Mouse (Mus musculus) embryonic facial prominence, embryonic 10.5 days (tissue): ENCODE results near the gene Fam155a. TPM values are rescaled to one million over a fixed set of nuclear protein-coding genes. Genes with fewer than 3 reads are reported as not detected.

Source experiments
- DNase-seq: peaks from one replicate; pipeline ENCODE4 v3.0.0-alpha.2; 2017; ENCODE audit warnings: low spot score
- H3K27ac ChIP-seq: fragments of 300-500 bp; sonication (generic); replicated peaks from 2 replicates; pipeline ENCODE4 v1.5.1; 2016; ENCODE audit warnings: mild to moderate bottlenecking
- H3K27me3 ChIP-seq: fragments of 300-500 bp; sonication (generic); replicated peaks from 2 replicates; pipeline ENCODE4 v1.6.1; 2016; ENCODE audit warnings: low read depth, mild to moderate bottlenecking; ENCODE audit not compliant: poor library complexity, severe bottlenecking
- H3K36me3 ChIP-seq: fragments of 300-500 bp; sonication (generic); replicated peaks from 2 replicates; pipeline ENCODE4 v1.6.1; 2016; ENCODE audit warnings: mild to moderate bottlenecking, moderate library complexity
- H3K4me1 ChIP-seq: fragments of 300-500 bp; sonication (generic); 2 replicates; pipeline ENCODE4 v1.6.1; 2016
- H3K4me3 ChIP-seq: fragments of 300-500 bp; sonication (generic); 2 replicates; pipeline ENCODE4 v1.5.1; 2016; ENCODE audit warnings: mild to moderate bottlenecking, moderate library complexity
- H3K9me3 ChIP-seq: fragments of 300-500 bp; sonication (generic); 2 replicates; pipeline ENCODE4 v1.6.1; 2016; ENCODE audit warnings: mild to moderate bottlenecking
- WGBS: fragments of 180-500 bp; shearing (Covaris S2); methylation state at CpG from one replicate; pipeline ENCODE4 v1.1.7; 2016; 5-methylcytosine and 5-hydroxymethylcytosine counted together
- microRNA-seq: library from miRNA; unstranded; fragments of <30 nt; microRNA quantifications from one replicate; pipeline ENCODE4, GENCODE M21; 2017
- polyA plus RNA-seq: library from polyadenylated mRNA; unstranded; fragments of >200 nt; fragmentation: Nextera tagmentation; extraction: Ambion mirVana; gene quantifications from 2 replicates; pipeline ENCODE4 v1.2.1, GENCODE M21; 2016

Gene Fam155a
- polyA plus RNA-seq, 1 experiment from 2014 or later = 0.64 TPM

GRCm38 (mm10) chr8:9167995-9168394, 603.0 kb downstream of the Fam155a start:
- Histone ChIP-seq H3K27me3 (no peaks in the 10 kb centered on the region), H3K4me1 (peaks cover 8% of the 10 kb centered on the region), H3K4me3 (no peak overlapping the region), H3K36me3 (no peaks in the 10 kb centered on the region), H3K9me3 (no peaks in the 10 kb centered on the region), H3K27ac (no peak overlapping the region)
- 80% methylated on average over 10 of the region's 10 CpGs for WGBS
- no peak for DNase-seq

GRCm38 (mm10) chr8:9161606-9162005, 609.4 kb downstream of the Fam155a start:
- Histone ChIP-seq H3K4me3 (no peak overlapping the region), H3K4me1 (peaks cover 28% of the 10 kb centered on the region), H3K27me3 (no peaks in the 10 kb centered on the region), H3K36me3 (no peaks in the 10 kb centered on the region), H3K27ac (no peak overlapping the region), H3K9me3 (no peaks in the 10 kb centered on the region)
- no peak for DNase-seq
- 92% methylated on average over 4 of the region's 4 CpGs for WGBS

DNA sequence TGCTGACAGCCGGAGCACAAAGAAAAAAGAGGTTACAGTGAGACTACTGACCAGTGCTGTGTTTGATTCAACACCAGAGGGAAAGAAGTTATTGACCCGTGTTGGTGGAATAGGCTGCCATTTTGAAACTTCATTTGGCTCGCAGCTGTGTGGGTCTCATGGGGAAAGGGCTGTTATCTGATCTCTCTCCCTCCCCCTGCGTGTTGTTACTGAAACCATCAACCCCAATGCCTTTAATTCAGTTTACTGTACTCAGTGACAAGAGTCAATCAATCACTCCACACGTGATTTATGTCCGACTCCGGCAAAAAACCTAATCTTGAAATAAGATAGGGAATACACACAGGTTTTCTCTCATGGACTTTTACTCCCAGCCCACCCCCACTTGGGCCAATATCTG, 611.6 kb downstream of the Fam155a start:
- Histone ChIP-seq H3K4me3 (no peak overlapping the region), H3K9me3 (no peaks in the 10 kb centered on the region), H3K4me1 (peaks cover 28% of the 10 kb centered on the region), H3K36me3 (no peaks in the 10 kb centered on the region), H3K27ac (no peak overlapping the region), H3K27me3 (no peaks in the 10 kb centered on the region)
- 72% methylated on average over 7 of the region's 7 CpGs for WGBS
- no peak for DNase-seq

DNA sequence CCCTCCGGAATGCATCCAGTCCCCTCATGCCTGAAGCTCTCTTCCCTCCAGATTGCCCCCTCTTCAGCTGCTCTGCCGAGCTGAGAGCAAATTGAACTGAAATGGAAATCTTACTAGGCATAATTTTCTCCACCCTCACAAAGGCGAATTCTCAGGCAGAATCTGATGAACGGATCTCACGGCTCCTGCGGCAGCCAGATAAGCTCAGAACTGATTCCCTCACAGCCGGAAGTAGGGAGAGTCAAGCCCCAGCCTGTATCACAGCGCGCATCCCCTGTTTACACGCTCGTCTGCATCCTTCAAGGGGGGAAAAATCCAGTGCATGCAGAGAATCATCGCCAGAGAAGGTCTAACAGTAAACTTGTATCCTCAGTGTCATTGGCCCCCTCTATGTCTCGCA, 612.3 kb downstream of the Fam155a start:
- Histone ChIP-seq H3K4me1 (peaks cover 28% of the 10 kb centered on the region), H3K27me3 (no peaks in the 10 kb centered on the region), H3K4me3 (no peak overlapping the region), H3K9me3 (no peaks in the 10 kb centered on the region), H3K27ac (peak overlapping the region; percentile 44), H3K36me3 (no peaks in the 10 kb centered on the region)
- 69% methylated on average over 13 of the region's 13 CpGs for whole genome bisulfite sequencing
- peak; percentile 17 for DNase-seq

DNA sequence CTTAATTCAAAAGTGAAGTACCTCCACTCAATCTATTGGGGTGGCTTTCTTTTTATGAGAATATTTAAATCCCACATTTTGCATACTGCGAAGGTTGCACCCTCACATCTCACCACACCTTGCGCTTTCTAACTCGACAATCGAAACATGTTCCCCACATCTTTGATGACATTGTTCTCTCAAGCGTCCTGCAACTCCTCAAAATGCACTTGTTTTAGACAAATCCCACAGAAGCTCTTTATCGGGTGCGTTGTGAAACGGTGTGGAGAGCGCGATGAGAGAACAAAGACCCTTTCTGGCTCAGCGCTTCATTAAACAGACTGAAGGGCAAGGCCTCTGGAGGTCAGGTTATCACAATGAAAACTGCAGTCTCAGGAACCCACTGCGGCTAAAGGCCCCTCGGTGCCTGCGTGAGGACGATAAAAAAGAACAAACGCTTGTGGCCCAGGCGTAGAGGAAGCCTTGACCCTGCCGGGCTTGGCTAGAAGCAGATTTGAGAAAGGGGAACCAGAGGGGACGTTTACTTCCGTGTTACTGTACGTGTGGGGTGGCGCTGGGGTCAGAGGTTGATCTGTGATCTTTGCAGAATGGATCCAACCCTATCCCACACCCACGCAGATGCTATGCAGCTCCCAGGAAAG, 613.7 kb downstream of the Fam155a start:
- Histone ChIP-seq H3K4me3 (no peak overlapping the region), H3K4me1 (peaks cover 28% of the 10 kb centered on the region), H3K9me3 (no peaks in the 10 kb centered on the region), H3K36me3 (no peaks in the 10 kb centered on the region), H3K27ac (peak overlapping the region; percentile 73), H3K27me3 (no peaks in the 10 kb centered on the region)
- peak; percentile 47 for DNase-seq
- 17% methylated on average over 23 of the region's 23 CpGs for WGBS

Small RNAs within 50 kb of the gene (microRNA-seq; reads per million reads assigned to microRNA genes)
- gene Gm47312 = not detected

Other genes starting within 250 kb of the Fam155a start
- not detected in 2 replicates for gene Gm10217, start 93.1 kb upstream of the Fam155a start, polyA plus RNA-seq
- gene Lig4, start 206.5 kb upstream of the Fam155a start, polyA plus RNA-seq = 8.8 and 9.4 TPM in 2 replicates
- 13.8 and 14.4 TPM in 2 replicates for gene Abhd13, start 206.5 kb upstream of the Fam155a start, polyA plus RNA-seq
- 0.08 TPM in 1 of 2 replicates, not detected in the other for gene Tnfsf13b, start 235.3 kb upstream of the Fam155a start, polyA plus RNA-seq